Mouse (Mus musculus) forebrain, embryonic 14.5 days (tissue): Measurements from ENCODE around the gene Vmn1r41. TPM values are rescaled to one million over a fixed set of nuclear protein-coding genes. Genes with fewer than 3 reads are reported as not detected.

Experiments
- ATAC-seq: fragments of 200-750 bp; cut with Nextera tagmentation; 2 replicates; pipeline ENCODE4 v1.8.0; 2017; ENCODE audit warnings: mild to moderate bottlenecking, moderate library complexity
- DNase-seq: peaks from one replicate; pipeline ENCODE4 v3.0.0-alpha.2; 2015; ENCODE audit warnings: low spot score
- H3K27ac ChIP-seq: fragments of 300-500 bp; sonication (generic); 2 replicates; pipeline ENCODE4 v1.5.1; 2014; ENCODE audit warnings: low read depth, mild to moderate bottlenecking, control low read depth, low read length, moderate library complexity
- H3K27me3 ChIP-seq: fragments of 300-500 bp; sonication (generic); replicated peaks from 2 replicates; pipeline ENCODE4 v1.6.1; 2014; ENCODE audit warnings: low read length, control low read depth, mixed read lengths; ENCODE audit not compliant: control insufficient read depth, insufficient read depth
- H3K36me3 ChIP-seq: fragments of 300-500 bp; sonication (generic); 2 replicates; pipeline ENCODE4 v1.6.1; 2014; ENCODE audit warnings: low read length, control low read depth; ENCODE audit not compliant: control insufficient read depth, insufficient read depth
- H3K4me1 ChIP-seq: fragments of 300-500 bp; sonication (generic); 2 replicates; pipeline ENCODE4 v1.6.1; 2014; ENCODE audit warnings: antibody characterized with exemption, low read length, control low read depth; ENCODE audit not compliant: control insufficient read depth, insufficient read depth
- H3K4me2 ChIP-seq: fragments of 300-500 bp; sonication (generic); 2 replicates; pipeline ENCODE4 v1.6.1; 2014; ENCODE audit warnings: mild to moderate bottlenecking, control low read depth, low read length
- H3K4me3 ChIP-seq: fragments of 300-500 bp; sonication (generic); 2 replicates; pipeline ENCODE4 v1.5.1; 2014; ENCODE audit warnings: low read depth, low read length, control low read depth
- H3K9ac ChIP-seq: fragments of 300-500 bp; sonication (generic); 2 replicates; pipeline ENCODE4 v1.6.1; 2014; ENCODE audit warnings: mild to moderate bottlenecking, low read length, control low read depth, moderate library complexity
- H3K9me3 ChIP-seq: fragments of 300-500 bp; sonication (generic); replicated peaks from 2 replicates; pipeline ENCODE4 v1.6.1; 2016; ENCODE audit warnings: low read length, control low read depth, mixed read lengths; ENCODE audit not compliant: control insufficient read depth
- WGBS: fragments of 180-500 bp; shearing (Covaris S2); extraction: QIAGEN DNeasy Blood & Tissue Kit; methylation state at CpG from one replicate; pipeline ENCODE4 v1.1.7; 2014; 5-methylcytosine and 5-hydroxymethylcytosine counted together
- polyA plus RNA-seq: library from polyadenylated mRNA; unstranded; fragments of >200 nt; fragmentation: Nextera tagmentation; extraction: Ambion mirVana; gene quantifications from 2 replicates; pipeline ENCODE4 v1.2.1, GENCODE M21; 2014

Vmn1r41 gene
- not detected in 2 replicates for polyA plus RNA-seq

GRCm38 (mm10) chr6:89740466-89740865, at the start of gene Vmn1r41:
Vmn1r41 (plus strand) TSS chr6:89740766.
- ATAC-seq (no peak), DNase-seq (no peak)
- no peak within 1 kb of the TSS for H3K27ac ChIP-seq
- no peak within 1 kb of the TSS for H3K9ac ChIP-seq
- no peaks in the 10 kb centered on the region for H3K4me1 ChIP-seq
- H3K9me3 ChIP-seq = no peaks in the 10 kb centered on the region
- no peak within 1 kb of the TSS for H3K4me3 ChIP-seq
- no peak within 1 kb of the TSS for H3K4me2 ChIP-seq
- H3K36me3 ChIP-seq = no peaks in the 10 kb centered on the region
- no peaks in the 10 kb centered on the region for H3K27me3 ChIP-seq

- Histone ChIP-seq H3K36me3 (no peaks in the 10 kb centered on the region), H3K9ac (no peak overlapping the region), H3K4me3 (no peak overlapping the region), H3K9me3 (no peaks in the 10 kb centered on the region), H3K27ac (no peak overlapping the region), H3K4me1 (no peaks in the 10 kb centered on the region), H3K4me2 (no peak overlapping the region), H3K27me3 (no peaks in the 10 kb centered on the region)
- DNase-seq (no peak), ATAC-seq (no peak)
- 70% methylated on average over 2 of the region's 2 CpGs for WGBS
Observed at GRCm38 (mm10) chr6:89706624-89707023, 33.9 kb upstream of the Vmn1r41 start.

GRCm38 (mm10) chr6:89707240-89707639, 33.3 kb upstream of the Vmn1r41 start, which contains the start of gene Vmn1r40:
Vmn1r40 (plus strand) TSS chr6:89707540.
- Histone ChIP-seq H3K4me1 (no peaks in the 10 kb centered on the region), H3K4me2 (no peak within 1 kb of the TSS), H3K27ac (no peak within 1 kb of the TSS), H3K4me3 (no peak within 1 kb of the TSS), H3K9me3 (no peaks in the 10 kb centered on the region), H3K27me3 (no peaks in the 10 kb centered on the region), H3K36me3 (no peaks in the 10 kb centered on the region), H3K9ac (no peak within 1 kb of the TSS)
- ATAC-seq (no peak), DNase-seq (no peak)
- WGBS = 84% methylated on average over 4 of the region's 4 CpGs

- DNase-seq (no peak), ATAC-seq (no peak)
- Histone ChIP-seq H3K9ac (no peak overlapping the region), H3K27ac (no peak overlapping the region), H3K9me3 (no peaks in the 10 kb centered on the region), H3K4me3 (no peak overlapping the region), H3K27me3 (no peaks in the 10 kb centered on the region), H3K4me2 (no peak overlapping the region), H3K4me1 (no peaks in the 10 kb centered on the region), H3K36me3 (no peaks in the 10 kb centered on the region)
Observed at GRCm38 (mm10) chr6:89718051-89718450, 22.5 kb upstream of the Vmn1r41 start.

DNA sequence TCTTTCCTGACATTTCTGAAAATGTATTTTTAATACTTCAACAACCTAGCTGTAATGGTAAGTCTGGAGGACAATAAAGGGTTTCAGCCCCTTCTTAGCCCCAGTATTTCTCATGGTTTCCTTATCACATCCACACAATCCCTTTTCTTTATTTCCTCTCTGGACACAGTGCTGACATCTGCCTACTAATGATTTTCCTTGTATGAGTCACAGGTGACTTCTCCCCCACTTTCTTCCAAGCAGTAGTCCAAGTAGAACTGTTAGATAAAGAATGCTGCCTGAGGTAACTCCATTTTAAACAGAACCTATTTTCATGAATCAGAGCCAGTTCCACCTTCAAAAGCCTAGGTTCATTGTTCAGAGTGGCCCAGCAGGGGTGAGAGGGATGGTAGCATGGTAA, 2.2 kb downstream of the Vmn1r41 start:
- no peak for DNase-seq
- no peaks in the 10 kb centered on the region for H3K27me3 ChIP-seq

DNA sequence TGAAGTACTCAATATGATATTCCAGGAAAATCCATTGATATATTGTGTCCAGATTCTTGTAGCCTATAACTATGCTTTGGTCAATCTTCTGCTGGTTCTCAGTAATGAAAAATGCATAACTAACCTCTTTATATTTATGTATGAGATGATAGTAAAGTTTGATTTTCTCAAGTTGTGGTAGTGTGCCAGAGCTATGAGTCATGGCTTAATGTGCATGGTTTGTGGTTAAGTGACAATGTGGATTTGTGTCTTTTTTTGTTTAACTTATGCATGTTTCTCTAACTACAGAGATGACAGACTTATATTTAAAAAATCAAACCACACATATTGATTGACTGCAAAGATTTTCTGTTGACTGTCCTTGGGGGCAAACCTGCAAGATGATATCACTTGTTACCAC, 49.7 kb downstream of the Vmn1r41 start:
- Histone ChIP-seq H3K4me2 (no peak overlapping the region), H3K36me3 (no peaks in the 10 kb centered on the region), H3K4me1 (no peaks in the 10 kb centered on the region), H3K9me3 (no peaks in the 10 kb centered on the region), H3K9ac (no peak overlapping the region), H3K4me3 (no peak overlapping the region), H3K27me3 (no peaks in the 10 kb centered on the region), H3K27ac (no peak overlapping the region)
- no peak for DNase-seq
- no peak for ATAC-seq

More for the DNA sequence above, 2.2 kb downstream of the Vmn1r41 start:
- no peaks in the 10 kb centered on the region for H3K9me3 ChIP-seq
- ATAC-seq = no peak
- H3K4me1 ChIP-seq = no peaks in the 10 kb centered on the region
- H3K36me3 ChIP-seq = no peaks in the 10 kb centered on the region
- no peak overlapping the region for H3K9ac ChIP-seq
- no peak overlapping the region for H3K27ac ChIP-seq
- no peak overlapping the region for H3K4me3 ChIP-seq
- H3K4me2 ChIP-seq = no peak overlapping the region

Other genes with a start within 250 kb of the Vmn1r41 start
- 183 and 184 TPM in 2 replicates for gene Chchd6, start 145.1 kb upstream of the Vmn1r41 start, polyA plus RNA-seq
- 11.9 and 12.1 TPM in 2 replicates for gene Txnrd3, start 96.8 kb upstream of the Vmn1r41 start, polyA plus RNA-seq
- gene Vmn1r40, start 33.2 kb upstream of the Vmn1r41 start, polyA plus RNA-seq = not detected in 2 replicates
- not detected in 2 replicates for gene Vmn1r42, start 135.6 kb downstream of the Vmn1r41 start, polyA plus RNA-seq
- not detected in 2 replicates for gene Vmn1r43, start 135.6 kb downstream of the Vmn1r41 start, polyA plus RNA-seq
- gene Vmn1r44, start 142.9 kb downstream of the Vmn1r41 start, polyA plus RNA-seq = not detected in 2 replicates
- gene Vmn1r45, start 199.8 kb downstream of the Vmn1r41 start, polyA plus RNA-seq = not detected in 2 replicates
- not detected in 2 replicates for gene Vmn1r46, start 228.5 kb downstream of the Vmn1r41 start, polyA plus RNA-seq